Mouse (Mus musculus) hindbrain, embryonic 15.5 days (tissue): ENCODE measurements around the gene Lrrn3. TPM values are rescaled to one million over a fixed set of nuclear protein-coding genes. Genes with fewer than 3 reads are reported as not detected.

Source experiments
- ATAC-seq: fragments of 200-750 bp; cut with Nextera tagmentation; 2 replicates; pipeline ENCODE4 v1.8.0; 2017; ENCODE audit warnings: low read depth, moderate number of reproducible peaks, moderate TSS enrichment; ENCODE audit not compliant: low FRiP score
- H3K27ac ChIP-seq: fragments of 300-500 bp; sonication (generic); replicated peaks from 2 replicates; pipeline ENCODE4 v1.5.1; 2015; ENCODE audit warnings: mild to moderate bottlenecking, inconsistent platforms
- H3K27me3 ChIP-seq: fragments of 300-500 bp; sonication (generic); 2 replicates; pipeline ENCODE4 v1.6.1; 2015; ENCODE audit warnings: control low read depth, inconsistent platforms
- H3K36me3 ChIP-seq: fragments of 300-500 bp; sonication (generic); 2 replicates; pipeline ENCODE4 v1.6.1; 2015; ENCODE audit warnings: control low read depth, inconsistent platforms
- H3K4me1 ChIP-seq: fragments of 300-500 bp; sonication (generic); replicated peaks from 2 replicates; pipeline ENCODE4 v1.6.1; 2015; ENCODE audit warnings: control low read depth, inconsistent platforms
- H3K4me2 ChIP-seq: fragments of 300-500 bp; sonication (generic); 2 replicates; pipeline ENCODE4 v1.6.1; 2015; ENCODE audit warnings: moderate library complexity, mild to moderate bottlenecking, inconsistent platforms
- H3K4me3 ChIP-seq: fragments of 300-500 bp; sonication (generic); 2 replicates; pipeline ENCODE4 v1.5.1; 2015; ENCODE audit warnings: mild to moderate bottlenecking, inconsistent platforms
- H3K9ac ChIP-seq: fragments of 300-500 bp; sonication (generic); 2 replicates; pipeline ENCODE4 v1.6.1; 2015; ENCODE audit warnings: inconsistent platforms
- H3K9me3 ChIP-seq: fragments of 300-500 bp; sonication (generic); 2 replicates; pipeline ENCODE4 v1.6.1; 2016; ENCODE audit warnings: control low read depth, inconsistent platforms
- WGBS: fragments of 180-500 bp; shearing (Covaris S2); methylation state at CpG from one replicate; pipeline ENCODE4 v1.1.7; 2015; 5-methylcytosine and 5-hydroxymethylcytosine counted together
- polyA plus RNA-seq: library from polyadenylated mRNA; unstranded; fragments of >200 nt; fragmentation: Nextera tagmentation; extraction: Ambion mirVana; gene quantifications from 2 replicates; pipeline ENCODE4 v1.2.1, GENCODE M21; 2015

Gene Lrrn3
- polyA plus RNA-seq = 101 and 103 TPM in 2 replicates

DNA sequence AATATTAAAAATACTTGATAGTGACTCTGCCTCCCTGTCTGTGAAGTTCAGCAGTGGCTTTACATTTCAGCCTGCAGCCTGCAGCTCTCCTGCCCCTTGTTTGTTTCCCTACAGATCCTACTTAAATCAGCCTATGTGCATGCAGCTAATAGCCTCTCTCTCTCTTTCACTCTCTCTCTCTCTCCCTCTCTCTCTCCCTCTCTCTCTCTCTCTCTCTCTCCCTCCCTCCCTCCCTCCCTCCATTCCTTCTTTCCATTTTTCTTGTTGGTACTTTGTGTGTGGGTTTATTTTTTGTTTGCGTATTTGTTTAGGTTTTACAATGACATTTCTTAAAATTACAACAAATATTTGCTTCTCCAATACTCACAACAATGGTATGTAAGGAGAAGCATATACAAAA, at the start of gene Lrrn3:
Lrrn3 (minus strand) TSS at position 101 of the 400 bp plus-strand sequence.
- peak within 1 kb of the TSS; percentile 56 for H3K4me2 ChIP-seq
- peak within 1 kb of the TSS; percentile 79 for H3K9ac ChIP-seq
- no peaks in the 10 kb centered on the region for H3K27me3 ChIP-seq
- no peaks in the 10 kb centered on the region for H3K9me3 ChIP-seq
- peak within 1 kb of the TSS; percentile 69 for H3K4me3 ChIP-seq
- peaks cover 23% of the 10 kb centered on the region for H3K4me1 ChIP-seq
- ATAC-seq = no peak
- H3K27ac ChIP-seq = peak within 1 kb of the TSS; percentile 94
- H3K36me3 ChIP-seq = no peaks in the 10 kb centered on the region
- WGBS = 96% methylated on average over 1 of the region's 1 CpGs

DNA sequence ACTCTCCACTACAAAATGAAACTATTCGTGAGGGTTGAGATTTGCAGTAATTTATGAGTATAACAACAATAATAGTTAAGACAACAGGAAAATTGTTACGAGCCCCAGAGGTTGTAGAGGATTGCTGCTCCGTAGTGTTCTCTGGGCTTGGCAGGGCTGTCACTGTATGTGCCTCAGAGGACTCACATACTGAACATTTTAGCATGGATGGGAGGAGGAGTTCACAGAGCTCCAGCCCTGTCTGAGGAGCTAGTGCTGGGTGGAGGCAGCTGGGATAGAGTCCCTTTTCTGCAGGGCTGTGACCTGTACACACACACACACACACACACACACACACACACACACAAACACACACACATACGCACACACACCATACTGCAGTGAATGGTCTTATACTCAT, 42.2 kb upstream of the Lrrn3 start:
- H3K27ac ChIP-seq = no peak overlapping the region
- no peak for ATAC-seq
- no peak overlapping the region for H3K9ac ChIP-seq
- no peaks in the 10 kb centered on the region for H3K4me1 ChIP-seq
- H3K27me3 ChIP-seq = no peaks in the 10 kb centered on the region
- WGBS = 72% methylated on average over 4 of the region's 4 CpGs
- H3K4me3 ChIP-seq = no peak overlapping the region
- H3K36me3 ChIP-seq = no peaks in the 10 kb centered on the region
- H3K4me2 ChIP-seq = no peak overlapping the region
- no peaks in the 10 kb centered on the region for H3K9me3 ChIP-seq

DNA sequence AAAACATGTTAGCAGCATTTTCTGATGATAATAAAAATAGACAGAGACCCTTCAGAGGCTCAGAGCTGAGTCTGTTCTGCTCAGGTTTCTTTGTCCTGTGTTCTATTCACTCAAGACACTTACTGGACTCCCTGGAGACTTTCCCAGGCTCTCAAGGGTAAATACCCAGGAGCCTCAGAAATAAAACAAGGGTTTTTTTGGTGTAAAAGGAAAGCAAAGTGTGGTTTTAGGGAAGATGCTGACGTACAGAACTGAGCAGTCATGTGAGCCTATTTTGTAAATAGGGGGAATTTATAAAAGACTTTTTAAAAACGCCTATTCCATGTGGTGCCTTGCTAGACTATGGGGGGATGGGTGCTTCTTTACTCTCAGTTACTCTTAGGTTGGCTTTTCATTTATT, 40.5 kb upstream of the Lrrn3 start:
- H3K27ac ChIP-seq = no peak overlapping the region
- H3K4me3 ChIP-seq = no peak overlapping the region
- WGBS = 45% methylated on average over 2 of the region's 2 CpGs
- H3K4me2 ChIP-seq = no peak overlapping the region
- H3K4me1 ChIP-seq = no peaks in the 10 kb centered on the region
- no peak overlapping the region for H3K9ac ChIP-seq
- no peaks in the 10 kb centered on the region for H3K9me3 ChIP-seq
- no peak for ATAC-seq
- no peaks in the 10 kb centered on the region for H3K27me3 ChIP-seq
- no peaks in the 10 kb centered on the region for H3K36me3 ChIP-seq

DNA sequence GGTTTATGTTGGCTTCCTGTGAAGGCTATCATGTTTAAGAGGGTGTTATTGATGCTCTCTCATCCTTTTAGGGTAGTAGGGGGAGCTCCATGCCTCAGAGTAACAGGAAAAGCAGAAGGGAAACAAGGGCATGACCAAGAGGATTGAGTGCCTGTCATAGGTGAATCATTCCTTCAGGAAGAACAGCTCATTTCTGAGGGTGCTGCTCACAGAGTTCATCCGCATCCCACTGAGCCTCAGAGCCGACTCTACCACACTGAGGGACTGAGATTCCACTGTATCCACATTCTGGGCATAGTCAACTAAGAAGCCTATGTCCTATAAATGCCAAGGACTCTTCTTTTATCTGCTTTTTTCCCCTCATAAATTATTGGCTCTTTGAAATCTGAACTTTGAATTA, 35.4 kb upstream of the Lrrn3 start:
- Histone ChIP-seq H3K4me2 (no peak overlapping the region), H3K4me3 (no peak overlapping the region), H3K36me3 (no peaks in the 10 kb centered on the region), H3K4me1 (no peaks in the 10 kb centered on the region), H3K9me3 (no peaks in the 10 kb centered on the region), H3K9ac (no peak overlapping the region), H3K27ac (no peak overlapping the region), H3K27me3 (no peaks in the 10 kb centered on the region)
- WGBS = 95% methylated on average over 2 of the region's 2 CpGs
- no peak for ATAC-seq

DNA sequence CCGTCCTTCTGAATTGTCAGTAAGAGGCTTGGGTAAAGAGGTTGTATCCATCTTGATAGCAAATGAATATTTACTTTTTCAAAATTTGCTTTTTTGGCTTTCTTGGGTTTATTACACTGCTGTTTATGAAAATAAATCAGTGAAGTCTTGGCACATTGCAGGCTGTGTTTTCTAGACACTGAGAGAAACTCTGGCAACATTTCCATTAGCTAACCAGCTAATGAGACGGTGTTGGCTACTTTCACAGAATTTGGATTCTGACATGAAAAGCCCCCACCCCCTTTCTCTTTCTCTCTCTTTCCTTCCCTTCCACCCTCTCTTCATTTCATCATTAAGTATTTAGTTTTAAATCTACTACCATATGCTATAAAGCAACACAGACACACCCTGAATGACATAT, 34.1 kb upstream of the Lrrn3 start:
- no peak for ATAC-seq
- H3K27ac ChIP-seq = no peak overlapping the region
- H3K4me2 ChIP-seq = no peak overlapping the region
- no peaks in the 10 kb centered on the region for H3K36me3 ChIP-seq
- H3K9ac ChIP-seq = no peak overlapping the region
- no peak overlapping the region for H3K4me3 ChIP-seq
- no peaks in the 10 kb centered on the region for H3K27me3 ChIP-seq
- no peaks in the 10 kb centered on the region for H3K4me1 ChIP-seq
- 76% methylated on average over 2 of the region's 2 CpGs for WGBS
- H3K9me3 ChIP-seq = no peaks in the 10 kb centered on the region

DNA sequence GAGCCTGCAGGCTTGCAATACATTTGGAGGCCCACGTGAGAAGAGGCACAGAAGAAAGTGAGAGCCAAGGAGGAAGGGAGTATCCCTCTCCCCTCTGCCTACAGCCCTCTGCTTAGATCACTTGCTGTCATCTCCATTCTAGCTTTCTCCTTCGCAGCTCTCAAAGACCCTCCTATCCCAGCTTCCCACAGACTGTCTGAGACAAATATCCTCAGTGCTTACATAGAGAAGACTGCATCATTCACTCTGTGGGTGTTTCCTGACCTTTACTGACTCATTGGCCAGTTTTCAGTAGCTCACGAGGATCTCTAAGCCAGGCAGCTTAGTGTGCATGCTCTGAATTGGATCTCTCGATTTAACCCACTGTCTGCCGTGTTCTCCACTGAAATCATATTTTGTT, 32.7 kb upstream of the Lrrn3 start:
- Histone ChIP-seq H3K4me2 (no peak overlapping the region), H3K36me3 (no peaks in the 10 kb centered on the region), H3K9me3 (no peaks in the 10 kb centered on the region), H3K4me3 (no peak overlapping the region), H3K27ac (no peak overlapping the region), H3K4me1 (no peaks in the 10 kb centered on the region), H3K9ac (no peak overlapping the region), H3K27me3 (no peaks in the 10 kb centered on the region)
- no peak for ATAC-seq
- 69% methylated on average over 5 of the region's 5 CpGs for WGBS

DNA sequence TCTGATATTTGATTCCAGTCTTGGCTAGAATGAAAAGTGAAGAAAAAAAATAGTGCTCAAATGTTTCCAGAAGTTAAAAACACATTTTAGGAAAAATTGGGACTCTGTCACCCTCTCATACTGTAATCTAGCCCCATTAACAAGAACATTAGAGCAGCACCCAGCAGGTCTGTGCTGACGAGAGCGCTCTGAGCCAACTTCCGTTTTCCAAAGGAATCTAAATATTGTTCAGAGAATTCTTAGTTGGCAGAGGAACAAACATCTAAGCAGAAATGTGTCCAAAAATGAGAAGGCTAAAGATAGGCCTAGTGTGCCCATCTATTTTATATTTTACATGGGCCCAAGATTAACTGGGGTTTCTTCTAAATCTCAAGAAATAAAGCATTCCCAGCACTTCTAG, 24.4 kb upstream of the Lrrn3 start:
- ATAC-seq = no peak
- Histone ChIP-seq H3K4me1 (no peaks in the 10 kb centered on the region), H3K27ac (no peak overlapping the region), H3K9me3 (no peaks in the 10 kb centered on the region), H3K36me3 (no peaks in the 10 kb centered on the region), H3K9ac (no peak overlapping the region), H3K27me3 (no peaks in the 10 kb centered on the region), H3K4me3 (no peak overlapping the region), H3K4me2 (no peak overlapping the region)
- WGBS = 75% methylated on average over 3 of the region's 3 CpGs

DNA sequence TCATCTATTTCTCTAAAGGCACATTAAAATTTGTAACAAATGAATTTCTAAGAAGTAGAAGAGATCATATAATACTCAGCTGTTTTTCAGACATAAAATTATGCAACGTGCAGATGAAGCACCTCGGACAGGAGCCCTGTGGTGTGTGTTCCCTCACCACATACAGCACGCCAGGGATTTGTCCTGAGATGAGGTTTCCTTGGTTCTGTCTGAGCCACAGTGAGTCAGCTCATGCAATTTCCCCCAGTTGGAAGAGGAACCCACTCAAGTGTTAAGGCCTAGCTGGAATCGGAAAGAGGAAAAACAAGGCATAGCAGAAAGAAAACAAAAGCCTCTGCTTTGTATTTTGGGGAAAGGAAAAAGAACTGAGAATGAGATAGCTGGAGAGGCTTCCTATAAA, 22.4 kb upstream of the Lrrn3 start:
- no peaks in the 10 kb centered on the region for H3K9me3 ChIP-seq
- H3K4me2 ChIP-seq = no peak overlapping the region
- H3K27ac ChIP-seq = no peak overlapping the region
- no peak overlapping the region for H3K9ac ChIP-seq
- no peak for ATAC-seq
- no peaks in the 10 kb centered on the region for H3K4me1 ChIP-seq
- no peaks in the 10 kb centered on the region for H3K36me3 ChIP-seq
- no peaks in the 10 kb centered on the region for H3K27me3 ChIP-seq
- WGBS = 69% methylated on average over 4 of the region's 4 CpGs
- H3K4me3 ChIP-seq = no peak overlapping the region

DNA sequence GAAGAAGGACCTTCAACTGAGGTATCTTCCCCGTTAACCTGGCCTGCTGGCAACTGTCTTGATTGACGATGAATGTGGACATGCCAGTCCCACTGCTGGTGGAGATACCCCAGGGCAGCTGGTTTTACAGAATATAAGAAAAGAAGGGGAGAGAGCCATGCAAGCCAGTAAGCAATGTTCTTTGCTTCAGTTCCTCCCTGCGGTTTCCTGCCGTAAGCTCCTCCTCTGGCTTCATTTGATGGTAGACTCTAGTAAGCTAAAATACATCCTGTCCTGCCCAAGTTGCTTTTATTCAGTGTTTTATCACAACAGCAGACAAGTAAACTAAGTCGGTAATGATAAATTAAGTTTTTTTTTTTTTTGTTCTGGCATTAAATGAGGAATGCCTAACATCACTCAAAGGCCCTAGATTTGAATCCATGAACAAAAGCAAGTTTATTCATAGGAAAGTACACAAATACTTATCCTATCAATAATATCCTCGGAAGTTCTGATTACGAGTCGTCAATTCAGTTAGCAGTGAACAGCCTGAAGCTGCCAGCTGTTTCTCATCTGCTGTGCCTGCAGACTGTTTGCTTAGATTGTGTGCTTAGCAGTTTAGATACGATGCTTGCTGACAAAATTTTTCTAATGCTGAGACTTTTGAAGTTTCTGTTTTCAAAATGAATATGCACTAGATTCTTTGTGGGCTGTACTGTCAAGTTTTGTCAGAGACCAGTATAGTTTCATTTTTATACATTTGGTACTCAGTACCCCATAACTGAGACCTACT, 14.0 kb upstream of the Lrrn3 start:
- H3K9me3 ChIP-seq = no peaks in the 10 kb centered on the region
- no peaks in the 10 kb centered on the region for H3K27me3 ChIP-seq
- H3K9ac ChIP-seq = no peak overlapping the region
- no peak for ATAC-seq
- no peak overlapping the region for H3K4me2 ChIP-seq
- no peak overlapping the region for H3K27ac ChIP-seq
- no peaks in the 10 kb centered on the region for H3K36me3 ChIP-seq
- no peaks in the 10 kb centered on the region for H3K4me1 ChIP-seq
- no peak overlapping the region for H3K4me3 ChIP-seq
- WGBS = 84% methylated on average over 9 of the region's 9 CpGs

DNA sequence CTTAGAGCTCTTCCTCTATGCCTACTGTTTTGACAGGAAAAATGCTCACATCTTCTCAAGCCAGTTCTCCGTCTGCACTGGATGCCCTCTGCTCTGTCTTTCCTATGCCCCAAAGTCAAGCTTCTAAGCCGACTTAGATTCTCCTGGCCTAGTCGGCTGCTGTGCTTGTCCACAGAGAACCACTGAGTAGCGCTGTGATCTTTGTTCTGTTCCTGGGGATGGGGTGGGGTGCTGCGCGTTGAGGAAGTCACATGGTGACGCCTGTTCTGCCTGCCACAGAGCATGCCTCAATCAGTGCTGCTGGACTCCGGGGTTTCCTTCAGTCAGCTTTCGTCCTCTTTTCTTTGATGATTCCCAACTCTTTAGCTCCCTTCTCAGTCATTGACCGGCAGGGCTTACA, 8.4 kb upstream of the Lrrn3 start:
- H3K27me3 ChIP-seq = no peaks in the 10 kb centered on the region
- no peak for ATAC-seq
- no peak overlapping the region for H3K4me2 ChIP-seq
- H3K36me3 ChIP-seq = no peaks in the 10 kb centered on the region
- no peak overlapping the region for H3K27ac ChIP-seq
- WGBS = 46% methylated on average over 10 of the region's 10 CpGs
- no peak overlapping the region for H3K4me3 ChIP-seq
- H3K9ac ChIP-seq = no peak overlapping the region
- H3K4me1 ChIP-seq = no peaks in the 10 kb centered on the region
- no peaks in the 10 kb centered on the region for H3K9me3 ChIP-seq

DNA sequence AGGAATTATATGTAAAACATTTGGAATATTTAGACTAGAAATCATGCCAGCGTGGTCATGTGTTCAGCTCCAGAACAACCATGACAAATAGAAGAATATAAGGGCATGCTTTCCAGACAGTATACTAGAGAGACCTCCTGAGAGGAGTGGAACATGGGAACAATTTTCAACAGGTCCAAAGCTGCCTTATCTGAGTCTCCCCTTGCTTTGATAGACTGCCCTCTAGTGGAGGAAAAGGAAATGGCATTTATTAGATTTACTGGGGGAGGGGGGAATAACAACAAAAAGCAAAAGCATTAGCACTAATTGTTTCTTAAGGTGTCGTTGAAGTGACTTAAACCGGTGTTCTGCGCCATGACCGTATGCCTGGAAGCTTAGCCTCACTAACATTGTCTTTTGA, 774 bp upstream of the Lrrn3 start:
- Histone ChIP-seq H3K27ac (no peak overlapping the region), H3K9me3 (no peaks in the 10 kb centered on the region), H3K27me3 (no peaks in the 10 kb centered on the region), H3K36me3 (no peaks in the 10 kb centered on the region), H3K4me1 (peaks cover 20% of the 10 kb centered on the region), H3K4me2 (peak overlapping the region; percentile 56; the same call in 1 of the 2 replicates), H3K4me3 (no peak overlapping the region), H3K9ac (no peak overlapping the region)
- ATAC-seq = no peak
- WGBS = 29% methylated on average over 5 of the region's 5 CpGs

DNA sequence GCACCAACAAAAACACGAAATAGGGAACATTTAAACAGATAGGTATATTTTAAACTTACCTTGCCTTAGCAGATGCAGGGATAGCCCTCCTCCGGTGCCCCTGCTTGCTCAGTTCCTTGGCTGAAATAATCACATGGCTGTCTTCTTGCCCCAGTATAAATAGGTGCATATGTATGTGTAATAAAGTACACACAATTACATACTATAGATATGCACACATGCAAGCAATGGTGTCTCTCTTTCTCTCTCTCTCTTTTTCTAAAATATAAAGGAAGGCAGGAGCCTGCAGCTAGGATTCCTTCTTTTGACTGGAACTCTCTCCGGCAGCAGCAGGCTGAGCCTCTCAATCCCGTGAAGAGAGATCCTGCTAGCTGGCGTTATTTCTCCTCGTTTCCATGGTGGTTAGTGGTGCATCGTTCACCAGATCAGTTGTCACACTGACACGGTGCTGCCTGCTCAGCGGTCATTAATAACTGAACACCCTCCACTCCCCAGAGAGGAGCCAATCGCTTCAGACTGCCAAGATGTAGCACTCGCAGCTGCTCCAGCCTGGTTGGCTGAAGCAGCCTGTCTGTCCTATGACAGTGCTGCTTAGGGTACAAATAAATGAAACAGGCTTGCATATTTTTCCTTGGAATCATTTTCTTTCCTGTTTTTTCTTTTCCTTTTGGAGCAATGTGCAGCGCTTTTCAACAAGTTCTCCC, 567 bp downstream of the Lrrn3 start:
- peak; percentile 95 for ATAC-seq

More for the DNA sequence above, 567 bp downstream of the Lrrn3 start:
- peaks cover 28% of the 10 kb centered on the region for H3K4me1 ChIP-seq
- H3K27me3 ChIP-seq = no peaks in the 10 kb centered on the region
- peak overlapping the region; percentile 56 for H3K4me2 ChIP-seq
- no peaks in the 10 kb centered on the region for H3K9me3 ChIP-seq
- no peaks in the 10 kb centered on the region for H3K36me3 ChIP-seq
- 8% methylated on average over 12 of the region's 12 CpGs for WGBS
- H3K4me3 ChIP-seq = peak overlapping the region; percentile 69
- H3K9ac ChIP-seq = peak overlapping the region; percentile 79
- H3K27ac ChIP-seq = peak overlapping the region; percentile 94
